Mouse (Mus musculus) myocyte (in vitro differentiated cells): ENCODE data around the gene Sorcs2.

Experiments used
- CEBPB ChIP-seq: IDR thresholded peaks from 2 replicates; pipeline ENCODE4 v1.6.1; 2011; ENCODE audit warnings: mild to moderate bottlenecking, moderate library complexity; ENCODE audit not compliant: poor library complexity, insufficient read depth, severe bottlenecking
- E2F4 ChIP-seq: IDR thresholded peaks from one replicate; pipeline ENCODE4 v1.6.1; 2011; ENCODE audit warnings: mild to moderate bottlenecking, control low read depth, moderate library complexity; ENCODE audit not compliant: insufficient read depth
- MAX ChIP-seq: IDR thresholded peaks from one replicate; pipeline ENCODE4 v1.6.1; 2011; ENCODE audit warnings: low read depth, mild to moderate bottlenecking, control low read depth
- MYOD1 ChIP-seq, 3 experiments: IDR thresholded peaks; one replicate each; pipeline ENCODE4 v1.6.1; 2011; ENCODE audit warnings: control low read depth in 2 of 3, low read depth in 2 of 3, mild to moderate bottlenecking in 2 of 3, moderate library complexity in 1 of 3; ENCODE audit not compliant: insufficient read length in 2 of 3, control insufficient read depth in 1 of 3
- MYOG ChIP-seq, 3 experiments: IDR thresholded peaks; one replicate each; pipeline ENCODE4 v1.6.1; 2011; ENCODE audit warnings: control low read depth in 2 of 3, low read depth in 2 of 3, mild to moderate bottlenecking in 2 of 3; ENCODE audit not compliant: insufficient read length in 2 of 3, control insufficient read depth in 1 of 3, insufficient read depth in 1 of 3
- POLR2A ChIP-seq: IDR thresholded peaks from one replicate; pipeline ENCODE4 v1.6.1; 2011; ENCODE audit warnings: low read depth, mild to moderate bottlenecking, control low read depth, moderate library complexity; ENCODE audit not compliant: insufficient read length
- POLR2AphosphoS2 ChIP-seq: IDR thresholded peaks from one replicate; pipeline ENCODE4 v1.6.1; 2011; ENCODE audit warnings: low read depth, control low read depth; ENCODE audit not compliant: insufficient read length
- REST ChIP-seq: IDR thresholded peaks from one replicate; pipeline ENCODE4 v1.6.1; 2011; ENCODE audit warnings: mild to moderate bottlenecking, control low read depth, moderate library complexity; ENCODE audit not compliant: insufficient read depth, insufficient read length
- SRF ChIP-seq: IDR thresholded peaks from one replicate; pipeline ENCODE4 v1.6.1; 2011; ENCODE audit warnings: low read depth; ENCODE audit not compliant: control insufficient read depth, insufficient read length
- TCF12 ChIP-seq: IDR thresholded peaks from one replicate; pipeline ENCODE4 v1.6.1; 2011; ENCODE audit warnings: mild to moderate bottlenecking, control low read depth; ENCODE audit not compliant: poor library complexity, insufficient read depth, severe bottlenecking
- TCF3 ChIP-seq: IDR thresholded peaks from one replicate; pipeline ENCODE4 v1.6.1; 2011; ENCODE audit warnings: low read depth, control low read depth; ENCODE audit not compliant: insufficient read length
- USF1 ChIP-seq: IDR thresholded peaks from one replicate; pipeline ENCODE4 v1.6.1; 2011; ENCODE audit warnings: low read depth, mild to moderate bottlenecking, control low read depth, moderate library complexity

- TF ChIP-seq USF1 (no peak), POLR2A (no peak), MAX (no peak), REST (no peak), TCF12 (no peak), E2F4 (no peak), POLR2AphosphoS2 (no peak), MYOD1 (IDR thresholded peaks at IDR 0.05; ENCODE audit: control insufficient read depth in 1 of 3, insufficient read length in 2 of 3, low read depth in 2 of 3) (no peak), CEBPB (no peak), TCF3 (no peak), SRF (no peak), MYOG (IDR thresholded peaks at IDR 0.05; ENCODE audit: control insufficient read depth in 1 of 3, insufficient read depth in 1 of 3, insufficient read length in 2 of 3, low read depth in 2 of 3) (no peak)
These were observed 391.4 kb downstream of the Sorcs2 start for GRCm38 (mm10) chr5:36006586-36006985.
